ENCODE assay signal across 22 mouse cellular contexts in genomic region chr17:12278073-12278472, GRCm38 (mm10).
"Had no signal": no experiment of that assay in that cellular context is flagged by ENCODE, and none has a peak within 500 bp of the region (broad histone marks: within the 10 kb centered on the region; RNA-seq: fewer than 3 reads in every experiment).

No protein-coding gene starts in this region.

- H3K9ac ChIP-seq: hindbrain, embryonic 13.5 days; hindbrain, embryonic 15.5 days; kidney, embryonic 15.5 days; limb, embryonic 13.5 days; limb, embryonic 15.5 days; liver, embryonic 12.5 days; liver, embryonic 14.5 days had no signal

- H3K27ac ChIP-seq: hindbrain, embryonic 13.5 days; hindbrain, embryonic 15.5 days; hindbrain, postnatal 0 days; kidney, embryonic 15.5 days; kidney, postnatal 0 days; limb, embryonic 13.5 days; liver, embryonic 12.5 days; liver, embryonic 14.5 days had no signal

- H3K4me2 ChIP-seq: heart, embryonic 11.5 days; hindbrain, embryonic 13.5 days; hindbrain, embryonic 15.5 days; kidney, embryonic 15.5 days; limb, embryonic 13.5 days; limb, embryonic 15.5 days; liver, embryonic 12.5 days had no signal

- DNase-seq: gastrocnemius, postnatal 14 days; gastrocnemius, postnatal 36 days; heart, postnatal 36 days; kidney, adult 11 months; kidney, adult 2 months; kidney, adult 9 months; kidney, postnatal 14 days; kidney, postnatal 36 days; layer of hippocampus, adult 9-11 months; layer of hippocampus, postnatal 36 days; left cerebral cortex, postnatal 4 days had no signal

- H3K9me3 ChIP-seq: hindbrain, embryonic 15.5 days had no signal

- H3K27me3 ChIP-seq: hindbrain, embryonic 13.5 days; hindbrain, embryonic 15.5 days; kidney, embryonic 15.5 days; limb, embryonic 13.5 days; limb, embryonic 15.5 days; liver, embryonic 12.5 days had no signal

- ATAC-seq: hindbrain, postnatal 0 days; intestine, embryonic 16.5 days; liver, embryonic 12.5 days had no signal

- H3K4me3 ChIP-seq: hindbrain, embryonic 13.5 days; hindbrain, embryonic 15.5 days; kidney, embryonic 15.5 days; limb, embryonic 13.5 days; limb, embryonic 15.5 days; liver, embryonic 12.5 days had no signal
